Mouse (Mus musculus) kidney, embryonic 16.5 days (tissue): ENCODE measurements around the gene Ppp3cb. TPM values are rescaled to one million over a fixed set of nuclear protein-coding genes. Genes with fewer than 3 reads are reported as not detected.

Experiments used
- ATAC-seq: fragments of 200-750 bp; cut with Nextera tagmentation; 2 replicates; pipeline ENCODE4 v1.8.0; 2017; ENCODE audit warnings: moderate TSS enrichment; ENCODE audit not compliant: low FRiP score, low TSS enrichment
- H3K27ac ChIP-seq: fragments of 300-500 bp; sonication (generic); 2 replicates; pipeline ENCODE4 v1.5.1; 2014; ENCODE audit warnings: low read length
- H3K27me3 ChIP-seq: fragments of 300-500 bp; sonication (generic); 2 replicates; pipeline ENCODE4 v1.6.1; 2014; ENCODE audit warnings: low read length, control low read depth, mixed read lengths; ENCODE audit not compliant: insufficient read depth
- H3K36me3 ChIP-seq: fragments of 300-500 bp; sonication (generic); 2 replicates; pipeline ENCODE4 v1.6.1; 2014; ENCODE audit warnings: low read length, control low read depth, mixed read lengths; ENCODE audit not compliant: insufficient read depth
- H3K4me1 ChIP-seq: fragments of 300-500 bp; sonication (generic); 2 replicates; pipeline ENCODE4 v1.6.1; 2014; ENCODE audit warnings: low read length, control low read depth, mixed read lengths; ENCODE audit not compliant: insufficient read depth
- H3K4me2 ChIP-seq: fragments of 300-500 bp; sonication (generic); replicated peaks from 2 replicates; pipeline ENCODE4 v1.6.1; 2014; ENCODE audit warnings: low read depth, low read length
- H3K4me3 ChIP-seq: fragments of 300-500 bp; sonication (generic); 2 replicates; pipeline ENCODE4 v1.5.1; 2014; ENCODE audit warnings: mild to moderate bottlenecking, low read length
- H3K9ac ChIP-seq: fragments of 300-500 bp; sonication (generic); replicated peaks from 2 replicates; pipeline ENCODE4 v1.6.1; 2014; ENCODE audit warnings: low read length
- H3K9me3 ChIP-seq: fragments of 300-500 bp; sonication (generic); 2 replicates; pipeline ENCODE4 v1.6.1; 2016; ENCODE audit warnings: low read length, control low read depth
- WGBS: fragments of 180-500 bp; shearing (Covaris S2); extraction: QIAGEN DNeasy Blood & Tissue Kit; methylation state at CpG from one replicate; pipeline ENCODE4 v1.1.7; 2014; 5-methylcytosine and 5-hydroxymethylcytosine counted together
- polyA plus RNA-seq: library from polyadenylated mRNA; unstranded; fragments of >200 nt; fragmentation: Nextera tagmentation; extraction: Ambion mirVana; gene quantifications from 2 replicates; pipeline ENCODE4 v1.2.1, GENCODE M21; 2015

Ppp3cb gene
- polyA plus RNA-seq, 1 experiment from 2014 or later = 37.2 TPM

DNA sequence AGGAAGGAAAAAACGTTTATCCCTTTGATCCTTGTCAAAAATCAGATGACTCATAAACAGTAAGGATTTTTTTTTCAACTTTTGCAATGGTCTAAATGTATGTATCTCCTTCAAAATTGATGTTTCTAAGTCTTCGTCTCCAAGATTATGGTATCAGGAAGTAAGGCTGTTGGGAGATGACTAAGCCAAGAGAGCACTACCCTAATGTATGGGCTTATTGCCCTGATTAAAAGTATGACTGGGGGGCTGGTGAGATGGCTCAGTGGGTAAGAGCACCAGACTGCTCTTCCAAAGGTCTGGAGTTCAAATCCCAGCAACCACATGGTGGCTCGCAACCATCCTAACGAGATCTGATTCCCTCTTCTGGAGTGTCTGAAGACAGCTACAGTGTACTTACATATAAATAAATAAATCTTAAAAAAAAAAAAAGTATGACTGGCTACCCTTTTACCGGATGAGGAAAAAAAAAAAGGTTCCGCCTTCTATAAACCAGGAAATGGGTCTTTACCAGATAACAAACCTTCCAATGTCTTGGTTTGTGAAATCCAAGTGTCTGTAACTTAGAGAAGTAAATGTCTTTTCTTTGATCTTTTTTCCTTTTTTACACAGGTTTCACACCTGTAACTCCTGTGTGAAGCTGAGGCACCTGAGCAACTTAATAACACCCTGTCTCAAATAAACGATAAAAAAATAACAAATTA is 64.2 kb downstream of the Ppp3cb start:
- no peak overlapping the region for H3K4me2 ChIP-seq
- no peak overlapping the region for H3K9ac ChIP-seq
- no peak overlapping the region for H3K4me3 ChIP-seq
- ATAC-seq = no peak
- H3K9me3 ChIP-seq = no peaks in the 10 kb centered on the region
- 87% methylated on average over 7 of the region's 7 CpGs for WGBS
- H3K27ac ChIP-seq = no peak overlapping the region
- H3K4me1 ChIP-seq = peaks cover 3% of the 10 kb centered on the region; the same call in 1 of the 2 replicates
- H3K27me3 ChIP-seq = no peaks in the 10 kb centered on the region
- peaks cover 16% of the 10 kb centered on the region; the same call in 1 of the 2 replicates for H3K36me3 ChIP-seq

DNA sequence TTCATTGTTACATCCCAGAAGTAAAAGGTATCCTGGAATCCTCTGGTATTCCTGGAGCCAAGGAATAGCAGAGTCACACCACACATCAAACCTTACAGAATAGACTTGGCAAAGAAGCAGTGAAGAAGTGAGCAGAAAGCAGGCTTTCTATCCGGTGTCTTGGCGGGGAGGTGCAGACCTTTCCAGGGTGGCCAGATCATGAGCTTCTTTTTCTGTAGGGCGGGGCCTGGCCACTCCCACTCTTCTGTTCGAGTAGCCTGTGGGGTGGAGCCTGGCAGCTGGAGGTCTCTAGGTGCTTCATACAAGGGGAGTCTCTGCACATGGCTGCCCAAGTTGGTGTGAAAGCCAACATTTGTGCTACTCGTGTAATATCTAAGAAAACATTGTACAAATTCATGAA is 65.2 kb downstream of the Ppp3cb start:
- no peaks in the 10 kb centered on the region for H3K27me3 ChIP-seq
- no peak overlapping the region for H3K4me3 ChIP-seq
- H3K27ac ChIP-seq = no peak overlapping the region
- peaks cover 16% of the 10 kb centered on the region; the same call in 1 of the 2 replicates for H3K36me3 ChIP-seq
- no peak for ATAC-seq
- H3K9ac ChIP-seq = no peak overlapping the region
- H3K9me3 ChIP-seq = no peaks in the 10 kb centered on the region
- 21% methylated on average over 5 of the region's 5 CpGs for WGBS
- no peak overlapping the region for H3K4me2 ChIP-seq
- H3K4me1 ChIP-seq = peaks cover 3% of the 10 kb centered on the region; the same call in 1 of the 2 replicates

DNA sequence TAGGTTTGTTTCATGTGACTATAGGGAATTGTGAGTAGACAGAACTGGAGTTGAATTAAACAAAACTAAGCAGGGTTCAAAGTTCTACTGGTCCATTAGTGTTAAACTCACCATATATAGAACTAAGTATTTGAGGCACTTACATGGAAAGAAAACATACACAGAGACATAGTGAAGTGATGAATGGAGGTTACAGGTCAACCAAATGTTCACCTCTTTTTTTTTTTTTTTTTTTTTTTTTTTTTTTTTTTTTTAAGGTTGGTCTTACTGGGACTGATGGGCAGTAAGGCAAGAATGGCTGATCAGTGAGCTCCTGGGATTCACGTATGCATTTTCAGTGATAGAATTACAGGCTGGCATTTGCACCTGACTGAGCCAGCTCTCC is 66.2 kb downstream of the Ppp3cb start:
- Histone ChIP-seq H3K9ac (peak overlapping the region; percentile 84; the same call in 1 of the 2 replicates), H3K4me1 (peaks cover 3% of the 10 kb centered on the region; the same call in 1 of the 2 replicates), H3K27me3 (no peaks in the 10 kb centered on the region), H3K4me3 (peak overlapping the region; percentile 85), H3K36me3 (peaks cover 16% of the 10 kb centered on the region; the same call in 1 of the 2 replicates), H3K27ac (no peak overlapping the region), H3K9me3 (no peaks in the 10 kb centered on the region), H3K4me2 (peak overlapping the region; percentile 86)
- no peak; the same call in 1 of the 2 replicates for ATAC-seq
- 57% methylated on average over 1 of the region's 1 CpGs for WGBS

DNA sequence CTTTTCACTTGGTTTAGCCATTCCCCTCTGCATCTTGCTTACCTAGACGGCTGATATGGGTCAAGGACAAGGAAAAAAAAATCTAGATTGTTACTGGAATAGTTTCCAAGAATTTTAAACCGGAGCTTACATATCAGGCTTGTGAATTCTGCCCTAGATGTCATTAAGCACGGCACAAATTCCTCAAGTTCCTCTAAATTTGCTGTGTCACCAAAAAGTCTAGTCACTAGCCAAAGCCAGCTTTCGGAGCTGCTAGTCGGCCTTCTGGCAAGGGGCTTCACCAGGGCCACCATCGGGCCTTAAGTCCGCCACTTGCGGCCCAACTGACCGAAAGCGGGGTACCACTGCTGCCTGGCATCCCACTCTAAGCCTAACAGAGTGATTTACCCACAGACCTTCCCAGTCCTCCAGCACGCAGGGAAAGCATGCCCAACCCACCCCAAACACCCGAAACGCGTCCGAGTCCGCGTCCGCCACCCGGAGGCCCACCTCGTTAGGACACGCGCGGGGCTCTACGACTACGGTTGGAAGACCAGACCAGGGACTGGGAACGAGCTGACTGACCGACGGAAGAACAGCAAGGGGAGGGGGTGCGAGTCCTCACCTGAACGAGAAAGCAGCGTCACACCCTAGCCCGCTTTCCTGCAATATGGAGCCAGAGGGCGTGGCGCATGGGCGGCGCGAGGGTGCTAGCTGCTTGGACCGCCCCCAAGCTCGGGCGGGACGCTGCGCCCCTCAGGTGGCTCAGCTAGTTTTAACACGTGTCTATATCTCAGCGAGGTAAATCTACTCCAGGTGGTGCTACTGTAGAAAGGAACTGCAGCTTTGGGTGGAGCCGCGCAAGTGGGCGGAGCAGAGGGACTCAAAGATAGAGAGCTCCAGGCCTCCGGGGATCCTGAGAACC is 66.8 kb downstream of the Ppp3cb start, which contains the start of gene Anxa7:
Gene Anxa7, minus strand, starts transcription at position 843 of the 904 bp plus-strand sequence.
- peak; percentile 94 for ATAC-seq
- Histone ChIP-seq H3K4me1 (peaks cover 3% of the 10 kb centered on the region; the same call in 1 of the 2 replicates), H3K9ac (peak within 1 kb of the TSS; percentile 84), H3K36me3 (peaks cover 10% of the 10 kb centered on the region; the same call in 1 of the 2 replicates), H3K4me2 (peak within 1 kb of the TSS; percentile 86), H3K27me3 (no peaks in the 10 kb centered on the region), H3K9me3 (no peaks in the 10 kb centered on the region), H3K4me3 (peak within 1 kb of the TSS; percentile 85), H3K27ac (peak within 1 kb of the TSS; percentile 69)
- WGBS = under 1% methylated on average over 48 of the region's 48 CpGs

DNA sequence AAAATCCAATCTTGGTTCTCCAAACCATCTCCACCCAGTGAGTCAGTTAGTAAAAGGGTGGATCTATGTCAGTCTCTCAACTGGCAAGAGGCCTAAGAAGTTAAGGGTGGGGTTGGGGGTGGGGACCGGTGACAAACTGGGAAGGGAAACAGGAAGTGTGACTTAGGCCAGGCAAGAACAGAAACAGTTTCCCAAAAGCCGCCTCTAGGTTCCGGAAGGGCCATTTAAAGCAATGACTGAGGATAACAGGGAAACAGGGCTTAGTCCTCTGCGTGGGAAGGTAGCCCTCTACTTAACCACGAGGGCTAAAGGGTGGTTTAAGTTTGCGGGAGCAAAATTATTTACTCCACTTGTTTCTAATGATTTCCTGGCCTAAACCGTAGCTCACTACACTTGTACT is 67.6 kb downstream of the Ppp3cb start:
- H3K4me2 ChIP-seq = peak overlapping the region; percentile 86
- H3K27ac ChIP-seq = peak overlapping the region; percentile 69
- H3K36me3 ChIP-seq = 0 out of 2 replicates have a peak, but pooled peaks cover 3% of the 10 kb centered on the region
- peak overlapping the region; percentile 85 for H3K4me3 ChIP-seq
- H3K4me1 ChIP-seq = peaks cover 9% of the 10 kb centered on the region; the same call in 1 of the 2 replicates
- H3K9ac ChIP-seq = peak overlapping the region; percentile 84
- H3K27me3 ChIP-seq = no peaks in the 10 kb centered on the region
- 11% methylated on average over 7 of the region's 7 CpGs for WGBS
- ATAC-seq = no peak
- H3K9me3 ChIP-seq = no peaks in the 10 kb centered on the region

DNA sequence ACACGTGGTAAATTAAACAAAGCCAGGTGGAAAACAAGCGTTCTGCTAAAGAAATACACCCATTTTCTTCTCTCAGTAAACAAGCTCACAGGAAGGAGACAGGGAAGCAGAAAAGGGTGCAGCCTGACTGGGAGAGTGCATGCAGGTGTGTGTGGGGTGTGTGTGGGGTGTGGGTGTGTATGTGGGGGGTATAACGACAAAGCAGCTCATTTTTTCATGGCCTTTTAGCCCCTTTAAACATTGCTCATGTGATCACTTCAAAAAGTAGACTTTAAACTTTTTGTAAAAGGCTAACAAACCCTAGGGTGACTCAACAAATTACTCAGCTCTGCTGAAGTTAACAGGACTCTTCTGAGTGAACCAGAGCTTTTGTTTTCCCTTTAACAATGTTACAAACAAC is 68.0 kb downstream of the Ppp3cb start:
- 39% methylated on average over 3 of the region's 3 CpGs for WGBS
- Histone ChIP-seq H3K9ac (no peak overlapping the region), H3K27ac (peak overlapping the region; percentile 69; the same call in 1 of the 2 replicates), H3K4me1 (peaks cover 9% of the 10 kb centered on the region; the same call in 1 of the 2 replicates), H3K36me3 (0 out of 2 replicates have a peak, but pooled peaks cover 3% of the 10 kb centered on the region), H3K4me3 (peak overlapping the region; percentile 85), H3K27me3 (no peaks in the 10 kb centered on the region), H3K9me3 (no peaks in the 10 kb centered on the region), H3K4me2 (peak overlapping the region; percentile 86)
- no peak for ATAC-seq

DNA sequence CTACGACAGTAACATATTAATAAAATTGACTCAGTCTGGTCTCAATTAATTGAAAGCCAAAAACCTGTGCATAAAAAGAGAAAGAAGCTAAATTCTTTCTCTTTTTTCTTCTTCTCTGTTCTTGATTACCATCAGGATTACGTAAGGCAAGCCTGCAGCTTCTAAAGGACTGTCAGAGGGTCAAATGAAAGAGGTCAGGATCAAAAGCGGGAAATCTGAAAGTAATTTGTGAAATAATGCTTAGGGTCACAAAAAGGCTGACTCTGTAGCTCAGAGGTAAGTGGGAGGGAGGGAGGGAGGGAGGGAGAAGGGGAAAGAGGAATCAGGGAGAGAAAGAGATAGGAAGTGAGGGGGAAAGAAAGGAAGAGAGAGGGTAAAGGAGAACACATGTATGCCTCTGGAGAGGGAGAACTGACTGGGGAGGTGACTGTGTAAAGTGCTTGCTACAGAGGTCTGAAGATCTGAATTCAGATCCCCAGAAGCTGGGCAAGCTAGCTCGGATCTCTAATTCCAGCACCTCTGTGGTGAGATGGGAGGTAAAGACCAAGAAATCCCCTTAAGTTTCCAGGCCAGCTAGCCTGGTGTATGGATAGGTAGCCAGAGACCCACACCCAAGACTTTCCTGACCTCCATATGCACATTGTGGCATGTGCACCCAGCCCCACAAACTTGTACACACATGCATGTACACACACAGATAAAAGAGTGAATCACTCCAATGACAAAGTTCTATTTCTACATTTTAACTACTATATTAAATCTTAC is 68.9 kb downstream of the Ppp3cb start:
- H3K9me3 ChIP-seq = no peaks in the 10 kb centered on the region
- H3K27me3 ChIP-seq = no peaks in the 10 kb centered on the region
- H3K4me2 ChIP-seq = peak overlapping the region; percentile 7; the same call in 1 of the 2 replicates
- ATAC-seq = no peak
- 53% methylated on average over 4 of the region's 4 CpGs for WGBS
- H3K4me1 ChIP-seq = peaks cover 9% of the 10 kb centered on the region; the same call in 1 of the 2 replicates
- H3K27ac ChIP-seq = no peak overlapping the region
- H3K4me3 ChIP-seq = no peak overlapping the region
- no peak overlapping the region for H3K9ac ChIP-seq
- H3K36me3 ChIP-seq = no peaks in the 10 kb centered on the region

DNA sequence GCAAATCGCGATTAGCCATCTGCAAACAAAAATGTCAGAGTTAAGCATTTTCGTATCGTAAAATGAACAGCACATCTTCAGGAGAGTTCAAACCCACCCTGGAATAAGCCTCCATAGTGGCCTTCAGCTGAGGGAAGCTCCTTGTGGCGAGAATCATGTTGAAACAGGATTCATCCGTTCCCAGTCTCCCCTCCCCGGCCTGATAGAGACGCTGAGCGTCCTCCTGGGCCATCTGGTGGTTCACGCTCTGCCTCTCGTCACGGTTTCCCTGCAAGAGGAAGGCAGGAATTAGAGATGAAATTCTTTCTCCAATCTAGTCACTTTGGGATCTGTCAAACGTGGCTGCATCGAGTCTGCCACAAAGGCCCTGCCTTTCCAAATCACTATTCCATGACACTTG is 86.2 kb downstream of the Ppp3cb start:
- H3K9ac ChIP-seq = no peak overlapping the region
- no peak overlapping the region for H3K4me3 ChIP-seq
- H3K4me2 ChIP-seq = no peak overlapping the region
- peaks cover 55% of the 10 kb centered on the region for H3K36me3 ChIP-seq
- H3K27ac ChIP-seq = no peak overlapping the region
- H3K9me3 ChIP-seq = no peaks in the 10 kb centered on the region
- 89% methylated on average over 14 of the region's 14 CpGs for WGBS
- no peaks in the 10 kb centered on the region for H3K4me1 ChIP-seq
- no peaks in the 10 kb centered on the region for H3K27me3 ChIP-seq
- no peak for ATAC-seq

DNA sequence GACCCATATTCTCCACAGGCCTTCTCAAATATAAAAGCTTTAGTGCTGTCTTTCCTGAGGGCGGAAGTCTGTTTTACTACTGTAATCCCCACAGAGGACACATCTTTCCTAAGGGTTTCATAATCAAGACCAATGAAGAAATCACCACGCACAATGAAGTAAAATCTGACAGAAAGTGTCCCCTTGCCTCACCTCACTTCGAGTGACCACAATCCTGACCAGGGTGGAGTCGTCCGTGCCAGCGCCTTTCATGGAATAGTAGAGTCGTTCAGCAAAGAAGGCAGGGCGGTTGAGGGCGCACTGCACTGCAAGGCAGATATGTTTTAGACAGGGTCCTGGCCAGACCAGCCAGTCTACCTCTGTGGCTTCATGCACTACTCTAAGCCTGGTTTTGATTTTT is 88.0 kb downstream of the Ppp3cb start:
- H3K9ac ChIP-seq = no peak overlapping the region
- WGBS = 94% methylated on average over 9 of the region's 9 CpGs
- no peaks in the 10 kb centered on the region for H3K9me3 ChIP-seq
- H3K4me3 ChIP-seq = no peak overlapping the region
- H3K27me3 ChIP-seq = no peaks in the 10 kb centered on the region
- H3K27ac ChIP-seq = no peak overlapping the region
- no peaks in the 10 kb centered on the region for H3K4me1 ChIP-seq
- H3K36me3 ChIP-seq = peaks cover 42% of the 10 kb centered on the region
- H3K4me2 ChIP-seq = no peak overlapping the region
- no peak for ATAC-seq
